Mouse (Mus musculus): ENCODE results near the gene Serpine1. TPM values are rescaled to one million over a fixed set of nuclear protein-coding genes. Genes with fewer than 3 reads are reported as not detected.

The Serpine1 gene
- polyA plus RNA-seq, 2 experiments: 0.40 to 3.9 TPM

DNA sequence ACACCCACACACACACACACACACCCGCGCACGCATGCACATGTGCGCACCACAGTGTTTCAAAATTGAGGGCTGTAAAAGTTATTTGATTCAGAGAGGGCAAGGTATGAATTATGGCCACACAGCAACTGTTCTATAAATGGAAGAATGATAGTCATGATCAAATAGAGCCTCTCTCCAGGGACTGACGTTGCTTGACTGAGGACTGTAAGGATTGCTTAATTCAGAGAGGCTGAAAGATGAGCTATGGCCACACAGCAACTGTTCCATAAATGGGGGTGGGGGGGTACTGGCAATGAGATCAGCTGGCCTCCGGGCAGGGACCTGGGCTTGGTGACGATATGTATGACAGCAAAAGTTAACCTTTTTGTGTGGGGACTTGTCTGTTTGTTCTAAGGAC lies 5.1 kb upstream of the Serpine1 start:
- peaks cover 5% of the 10 kb centered on the region for H3K4me1 ChIP-seq (ENCODE audit: control insufficient read depth, insufficient read depth, low read length)
- H3K4me2 ChIP-seq (replicated peaks; ENCODE audit: low read depth, low read length, severe bottlenecking): no peak overlapping the region
- H3K4me3 ChIP-seq (replicated peaks; ENCODE audit: low read length): no peak overlapping the region
- H3K9me3 ChIP-seq (ENCODE audit: control insufficient read depth, low read length): no peaks in the 10 kb centered on the region
- H3K36me3 ChIP-seq (ENCODE audit: control insufficient read depth, insufficient read depth, low read length): no peaks in the 10 kb centered on the region
- no peaks in the 10 kb centered on the region for H3K27me3 ChIP-seq (ENCODE audit: control insufficient read depth, insufficient read depth, low read length)
- DNase-seq (ENCODE audit: low spot score) (no peak), ATAC-seq (ENCODE audit: low FRiP score, low read depth) (no peak)
- 80% methylated on average over 7 of the region's 7 CpGs for WGBS
- H3K27ac ChIP-seq (replicated peaks; ENCODE audit: low read depth, low read length): no peak overlapping the region
- TF ChIP-seq POLR2A (IDR thresholded peaks at IDR 0.05; ENCODE audit: borderline replicate concordance, extremely low read depth, insufficient read depth, insufficient read length): no peak
- no peak overlapping the region for H3K9ac ChIP-seq (ENCODE audit: low read depth, low read length, severe bottlenecking)

DNA sequence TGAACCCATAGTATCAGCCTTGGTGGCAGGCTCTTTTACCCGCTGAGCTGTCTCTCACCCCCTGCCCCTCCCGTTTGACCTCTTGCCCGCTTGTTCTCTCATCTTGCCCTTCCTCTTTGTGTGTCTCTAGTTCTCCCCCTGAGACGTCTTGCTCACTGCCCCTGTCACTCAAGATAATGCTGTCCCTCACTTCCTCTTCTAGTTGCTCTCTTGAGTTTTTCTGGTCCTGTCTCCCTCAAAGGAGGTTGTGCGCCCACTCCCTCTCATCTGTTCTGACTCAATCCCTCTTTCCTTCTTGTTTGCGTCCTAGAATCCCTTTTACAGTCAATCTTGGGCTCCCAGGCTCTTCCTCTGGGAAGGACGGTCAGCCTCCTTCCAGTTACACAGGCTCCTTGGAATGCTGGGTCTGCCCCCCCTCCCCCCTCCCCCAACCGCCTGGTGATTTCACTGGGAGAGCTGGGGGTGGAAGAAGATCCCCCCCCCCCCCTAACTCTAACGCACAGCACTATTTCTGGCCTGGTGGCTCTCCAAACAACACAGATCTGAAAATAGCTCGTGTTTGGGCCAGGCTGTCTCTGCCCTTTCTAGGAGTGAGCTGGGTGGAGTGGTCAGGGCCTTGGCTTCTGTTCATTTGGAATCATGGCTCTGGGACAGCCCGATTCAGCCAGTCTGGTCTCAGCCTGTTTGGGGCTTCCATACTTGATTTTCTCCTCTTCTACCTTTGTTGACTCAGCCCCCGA lies 4.3 kb upstream of the Serpine1 start:
- WGBS: 44% methylated on average over 12 of the region's 12 CpGs
- Histone ChIP-seq H3K36me3 (ENCODE audit: control insufficient read depth, insufficient read depth, low read length) (no peaks in the 10 kb centered on the region), H3K4me3 (replicated peaks; ENCODE audit: low read length) (no peak overlapping the region), H3K27me3 (ENCODE audit: control insufficient read depth, insufficient read depth, low read length) (no peaks in the 10 kb centered on the region), H3K27ac (replicated peaks; ENCODE audit: low read depth, low read length) (no peak overlapping the region), H3K4me1 (ENCODE audit: control insufficient read depth, insufficient read depth, low read length) (peaks cover 9% of the 10 kb centered on the region), H3K9me3 (ENCODE audit: control insufficient read depth, low read length) (no peaks in the 10 kb centered on the region), H3K9ac (ENCODE audit: low read depth, low read length, severe bottlenecking) (no peak overlapping the region), H3K4me2 (replicated peaks; ENCODE audit: low read depth, low read length, severe bottlenecking) (no peak overlapping the region)
- DNase-seq (ENCODE audit: low spot score) (no peak), ATAC-seq (ENCODE audit: low FRiP score, low read depth) (no peak)
- no peak for TF ChIP-seq POLR2A (IDR thresholded peaks at IDR 0.05; ENCODE audit: borderline replicate concordance, extremely low read depth, insufficient read depth, insufficient read length)

DNA sequence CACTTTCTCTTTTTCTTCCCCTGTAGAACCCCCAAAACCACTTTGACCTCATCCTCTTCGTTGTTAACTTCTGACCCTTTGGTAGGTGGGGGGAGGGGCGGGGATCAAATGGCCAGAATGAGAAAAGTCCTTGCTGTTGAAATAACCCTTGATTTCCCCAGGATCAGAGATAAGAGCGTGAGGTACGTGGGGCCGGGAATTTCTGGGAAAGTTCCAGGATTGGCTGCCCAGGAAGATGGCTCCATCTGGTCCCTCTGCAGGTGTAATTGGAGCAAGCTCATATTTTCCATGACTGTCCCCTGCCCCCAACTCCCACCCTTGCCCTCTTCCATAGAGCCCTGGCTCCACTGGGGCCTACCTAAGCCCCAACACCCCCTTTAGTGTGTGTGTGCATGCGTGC lies 3.7 kb upstream of the Serpine1 start:
- no peaks in the 10 kb centered on the region for H3K36me3 ChIP-seq (ENCODE audit: control insufficient read depth, insufficient read depth, low read length)
- no peaks in the 10 kb centered on the region for H3K9me3 ChIP-seq (ENCODE audit: control insufficient read depth, low read length)
- H3K4me1 ChIP-seq (ENCODE audit: control insufficient read depth, insufficient read depth, low read length): peaks cover 9% of the 10 kb centered on the region
- H3K4me2 ChIP-seq (replicated peaks; ENCODE audit: low read depth, low read length, severe bottlenecking): no peak overlapping the region
- TF ChIP-seq POLR2A (IDR thresholded peaks at IDR 0.05; ENCODE audit: borderline replicate concordance, extremely low read depth, insufficient read depth, insufficient read length): no peak
- no peak overlapping the region for H3K4me3 ChIP-seq (replicated peaks; ENCODE audit: low read length)
- H3K27me3 ChIP-seq (ENCODE audit: control insufficient read depth, insufficient read depth, low read length): no peaks in the 10 kb centered on the region
- ATAC-seq (ENCODE audit: low FRiP score, low read depth) (no peak), DNase-seq (ENCODE audit: low spot score) (no peak)
- H3K27ac ChIP-seq (replicated peaks; ENCODE audit: low read depth, low read length): no peak overlapping the region
- 74% methylated on average over 6 of the region's 6 CpGs for WGBS
- H3K9ac ChIP-seq (ENCODE audit: low read depth, low read length, severe bottlenecking): no peak overlapping the region

DNA sequence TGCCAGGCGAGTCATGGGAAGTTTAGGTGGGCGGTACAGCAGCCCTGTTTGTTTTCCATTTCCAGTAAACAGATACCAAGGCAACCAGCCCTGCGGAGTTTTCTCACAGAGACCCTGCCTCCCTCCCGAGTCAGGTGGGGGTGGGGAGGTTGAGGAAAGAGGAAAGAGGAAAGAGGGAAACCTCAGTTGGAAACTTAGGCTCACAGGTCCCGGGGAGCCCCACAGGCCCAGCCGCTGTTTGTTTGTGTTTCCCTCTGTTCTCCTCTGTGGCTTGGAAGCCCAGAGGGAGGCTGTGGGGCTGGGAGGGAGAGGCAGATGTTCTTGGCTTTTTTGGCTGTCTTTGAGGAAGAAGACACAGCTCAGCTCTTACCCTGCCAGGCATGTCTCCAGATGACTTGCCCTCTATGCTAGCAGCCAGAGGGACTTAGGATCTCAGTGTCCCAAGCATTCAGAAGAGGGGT lies 2.2 kb upstream of the Serpine1 start:
- Histone ChIP-seq H3K4me1 (ENCODE audit: control insufficient read depth, insufficient read depth, low read length) (peaks cover 9% of the 10 kb centered on the region), H3K36me3 (ENCODE audit: control insufficient read depth, insufficient read depth, low read length) (no peaks in the 10 kb centered on the region), H3K4me3 (replicated peaks; ENCODE audit: low read length) (no peak overlapping the region), H3K4me2 (replicated peaks; ENCODE audit: low read depth, low read length, severe bottlenecking) (no peak overlapping the region), H3K27ac (replicated peaks; ENCODE audit: low read depth, low read length) (no peak overlapping the region), H3K9me3 (ENCODE audit: control insufficient read depth, low read length) (no peaks in the 10 kb centered on the region), H3K9ac (ENCODE audit: low read depth, low read length, severe bottlenecking) (no peak overlapping the region), H3K27me3 (ENCODE audit: control insufficient read depth, insufficient read depth, low read length) (no peaks in the 10 kb centered on the region)
- WGBS: 35% methylated on average over 6 of the region's 6 CpGs
- DNase-seq (ENCODE audit: low spot score) (no peak), ATAC-seq (ENCODE audit: low FRiP score, low read depth) (no peak)
- no peak for TF ChIP-seq POLR2A (IDR thresholded peaks at IDR 0.05; ENCODE audit: borderline replicate concordance, extremely low read depth, insufficient read depth, insufficient read length)

DNA sequence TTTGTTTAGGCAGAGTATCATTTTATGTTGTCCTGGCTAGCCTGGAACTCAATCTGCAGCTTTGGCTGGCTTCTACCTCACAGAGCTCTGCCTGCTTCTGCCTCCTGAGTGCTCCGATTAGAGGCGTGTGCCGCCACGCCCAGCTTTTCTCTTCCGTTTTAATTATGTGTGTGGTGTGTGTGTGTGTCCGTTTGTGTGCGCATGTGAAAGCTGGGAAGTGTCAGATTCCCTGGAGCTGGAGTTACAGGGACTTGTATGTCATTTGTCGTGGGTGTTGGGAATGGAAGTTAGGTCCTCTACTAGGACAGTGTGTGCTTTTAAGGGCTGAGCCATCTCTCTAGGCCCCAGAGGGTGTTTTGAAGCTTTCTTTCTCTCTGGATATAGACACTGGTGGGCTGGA lies 1.1 kb upstream of the Serpine1 start:
- no peak for TF ChIP-seq POLR2A (IDR thresholded peaks at IDR 0.05; ENCODE audit: borderline replicate concordance, extremely low read depth, insufficient read depth, insufficient read length)
- H3K9me3 ChIP-seq (ENCODE audit: control insufficient read depth, low read length): no peaks in the 10 kb centered on the region
- no peak overlapping the region for H3K4me3 ChIP-seq (replicated peaks; ENCODE audit: low read length)
- ATAC-seq (ENCODE audit: low FRiP score, low read depth): no peak
- H3K27ac ChIP-seq (replicated peaks; ENCODE audit: low read depth, low read length): 0 out of 2 replicates have a peak overlapping the region, but pooled peaks have one; percentile 52
- H3K36me3 ChIP-seq (ENCODE audit: control insufficient read depth, insufficient read depth, low read length): no peaks in the 10 kb centered on the region
- no peak for DNase-seq (ENCODE audit: low spot score)
- no peak overlapping the region for H3K9ac ChIP-seq (ENCODE audit: low read depth, low read length, severe bottlenecking)
- 92% methylated on average over 8 of the region's 8 CpGs for WGBS
- peaks cover 9% of the 10 kb centered on the region for H3K4me1 ChIP-seq (ENCODE audit: control insufficient read depth, insufficient read depth, low read length)
- no peak overlapping the region for H3K4me2 ChIP-seq (replicated peaks; ENCODE audit: low read depth, low read length, severe bottlenecking)
- no peaks in the 10 kb centered on the region for H3K27me3 ChIP-seq (ENCODE audit: control insufficient read depth, insufficient read depth, low read length)

All from limb, embryonic 14.5 days (tissue).